Mouse (Mus musculus) liver, embryonic 16.5 days (tissue): ENCODE data around the gene Dffb. TPM values are rescaled to one million over a fixed set of nuclear protein-coding genes. Genes with fewer than 3 reads are reported as not detected.

Source experiments
- ATAC-seq: fragments of 200-750 bp; cut with Nextera tagmentation; 2 replicates; pipeline ENCODE4 v1.8.0; 2017; ENCODE audit warnings: low read depth, mild to moderate bottlenecking, moderate number of reproducible peaks, moderate library complexity
- H3K27ac ChIP-seq: fragments of 300-500 bp; sonication (generic); 2 replicates; pipeline ENCODE4 v1.5.1; 2014; ENCODE audit warnings: mild to moderate bottlenecking, low read length
- H3K27me3 ChIP-seq: fragments of 300-500 bp; sonication (generic); 2 replicates; pipeline ENCODE4 v1.6.1; 2014; ENCODE audit warnings: low read depth, low read length, mixed read lengths; ENCODE audit not compliant: control insufficient read depth, insufficient read depth
- H3K36me3 ChIP-seq: fragments of 300-500 bp; sonication (generic); 2 replicates; pipeline ENCODE4 v1.6.1; 2014; ENCODE audit warnings: mild to moderate bottlenecking; ENCODE audit not compliant: control insufficient read depth, insufficient read depth
- H3K4me1 ChIP-seq: fragments of 300-500 bp; sonication (generic); 2 replicates; pipeline ENCODE4 v1.6.1; 2014; ENCODE audit warnings: low read depth, low read length, mixed read lengths; ENCODE audit not compliant: control insufficient read depth
- H3K4me2 ChIP-seq: fragments of 300-500 bp; sonication (generic); 2 replicates; pipeline ENCODE4 v1.6.1; 2014; ENCODE audit warnings: low read depth, low read length, mixed read lengths
- H3K4me3 ChIP-seq: fragments of 300-500 bp; sonication (generic); 2 replicates; pipeline ENCODE4 v1.5.1; 2014; ENCODE audit warnings: low read depth, mild to moderate bottlenecking, low read length
- H3K9ac ChIP-seq: fragments of 300-500 bp; sonication (generic); 2 replicates; pipeline ENCODE4 v1.6.1; 2014; ENCODE audit warnings: low read depth, low read length
- H3K9me3 ChIP-seq: fragments of 300-500 bp; sonication (generic); replicated peaks from 2 replicates; pipeline ENCODE4 v1.6.1; 2016; ENCODE audit warnings: low read length; ENCODE audit not compliant: control insufficient read depth
- WGBS: fragments of 180-500 bp; shearing (Covaris S2); extraction: QIAGEN DNeasy Blood & Tissue Kit; methylation state at CpG from one replicate; pipeline ENCODE4 v1.1.7; 2014; ENCODE audit not compliant: insufficient replicate concordance; 5-methylcytosine and 5-hydroxymethylcytosine counted together
- polyA plus RNA-seq: library from polyadenylated mRNA; unstranded; fragments of >200 nt; fragmentation: Nextera tagmentation; extraction: Ambion mirVana; gene quantifications from 2 replicates; pipeline ENCODE4 v1.2.1, GENCODE M21; 2015

Gene Dffb
- polyA plus RNA-seq, 1 experiment from 2014 or later: 6.7 TPM

DNA sequence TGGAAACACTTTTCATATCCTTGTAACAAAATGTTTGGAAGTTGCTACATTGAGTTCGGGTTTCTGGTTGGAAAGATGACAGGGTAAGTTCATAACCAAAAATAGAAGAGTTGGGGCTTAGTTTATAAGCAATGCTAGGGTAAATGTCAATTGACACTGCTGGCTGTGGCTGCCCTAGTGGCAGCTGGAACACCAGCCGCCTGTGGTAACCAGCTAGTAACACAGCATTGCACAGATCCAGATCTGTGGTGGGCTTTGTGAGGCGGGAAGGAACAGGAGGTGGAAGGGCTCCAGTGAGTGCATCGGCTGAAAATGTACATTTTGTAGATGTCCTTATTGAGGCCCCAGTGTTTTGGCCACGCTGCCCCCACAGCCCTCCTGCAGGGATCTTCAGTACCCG is 842 bp upstream of the Dffb start:
- no peaks in the 10 kb centered on the region for H3K9me3 ChIP-seq
- peak overlapping the region; percentile 89 for H3K4me3 ChIP-seq
- no peak overlapping the region for H3K27ac ChIP-seq
- peak overlapping the region; percentile 98 for H3K4me2 ChIP-seq
- ATAC-seq: no peak
- peak overlapping the region; percentile 88 for H3K9ac ChIP-seq
- H3K36me3 ChIP-seq: no peaks in the 10 kb centered on the region; the same call in none of the 2 replicates
- H3K4me1 ChIP-seq: peaks cover 28% of the 10 kb centered on the region
- 28% methylated on average over 6 of the region's 6 CpGs for WGBS
- no peaks in the 10 kb centered on the region for H3K27me3 ChIP-seq

DNA sequence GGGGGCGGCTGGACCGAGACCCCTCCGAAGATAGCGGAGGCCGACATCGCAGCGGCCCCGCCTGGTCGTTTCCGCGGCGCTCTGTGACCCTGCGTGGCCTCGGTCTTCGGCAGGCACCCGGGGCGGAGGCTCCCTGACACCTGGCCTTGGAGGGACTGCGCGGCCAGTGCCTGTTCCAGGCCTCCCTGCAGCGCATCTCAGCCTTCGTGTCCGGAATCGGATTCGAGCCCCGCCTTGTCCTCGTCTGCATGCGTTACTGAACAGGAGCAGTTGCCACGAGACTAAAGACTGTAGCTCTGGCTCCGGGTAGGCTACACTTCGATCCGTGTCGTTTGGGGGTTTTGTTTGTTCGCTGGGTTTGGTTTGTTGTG is 351 bp upstream of the Dffb start:
- under 1% methylated on average over 33 of the region's 33 CpGs for WGBS
- H3K9ac ChIP-seq: peak overlapping the region; percentile 88
- H3K9me3 ChIP-seq: no peaks in the 10 kb centered on the region
- peak overlapping the region; percentile 49 for H3K27ac ChIP-seq
- ATAC-seq: peak; percentile 68
- no peaks in the 10 kb centered on the region; the same call in none of the 2 replicates for H3K36me3 ChIP-seq
- no peaks in the 10 kb centered on the region for H3K27me3 ChIP-seq
- H3K4me3 ChIP-seq: peak overlapping the region; percentile 89
- H3K4me1 ChIP-seq: peaks cover 28% of the 10 kb centered on the region
- H3K4me2 ChIP-seq: peak overlapping the region; percentile 98

DNA sequence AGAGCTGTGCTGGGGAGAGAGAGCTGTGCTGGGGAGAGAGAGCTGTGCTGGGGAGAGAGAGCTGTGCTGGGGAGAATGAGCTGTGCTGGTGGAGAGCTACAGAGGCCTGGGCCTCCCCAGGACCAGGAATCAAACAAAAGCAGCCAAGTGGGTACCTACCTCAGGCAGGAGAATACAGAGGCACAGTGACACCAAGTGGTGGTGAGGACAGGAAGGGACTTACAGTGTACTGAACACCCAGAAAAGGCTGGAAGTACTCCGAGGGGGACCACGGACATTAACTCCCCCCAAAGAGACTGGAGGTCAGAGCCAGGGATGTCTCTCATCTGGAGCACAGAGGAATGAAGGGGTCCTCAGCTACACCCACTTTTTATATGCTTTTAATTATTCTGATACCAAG is 6.9 kb downstream of the Dffb start:
- ATAC-seq: no peak
- Histone ChIP-seq H3K4me2 (no peak overlapping the region), H3K4me1 (no peaks in the 10 kb centered on the region), H3K9me3 (no peaks in the 10 kb centered on the region), H3K4me3 (no peak overlapping the region), H3K27me3 (no peaks in the 10 kb centered on the region), H3K9ac (no peak overlapping the region), H3K36me3 (peaks cover 8% of the 10 kb centered on the region), H3K27ac (no peak overlapping the region)
- WGBS: 76% methylated on average over 2 of the region's 2 CpGs

DNA sequence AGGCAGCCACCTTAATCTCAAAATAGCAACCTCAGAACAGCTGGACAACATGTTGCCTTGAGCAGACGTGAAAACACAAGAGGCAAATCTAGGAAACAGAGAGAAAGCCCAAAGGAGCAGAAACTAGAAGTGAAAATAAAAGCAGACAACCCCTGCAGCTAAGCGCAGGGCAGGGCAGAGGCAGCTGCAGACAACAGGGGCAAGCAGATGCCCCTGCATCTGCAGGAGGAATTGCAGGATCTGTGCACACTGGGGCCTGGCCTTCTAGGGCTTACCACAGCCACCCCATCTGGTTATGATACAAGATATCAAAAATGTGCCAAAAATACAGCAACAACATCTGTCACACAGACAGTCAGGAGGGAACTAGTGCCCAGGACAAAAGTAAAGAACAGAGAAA is 7.4 kb downstream of the Dffb start:
- no peaks in the 10 kb centered on the region for H3K27me3 ChIP-seq
- peaks cover 8% of the 10 kb centered on the region for H3K36me3 ChIP-seq
- no peak overlapping the region for H3K4me2 ChIP-seq
- no peak for ATAC-seq
- H3K27ac ChIP-seq: no peak overlapping the region
- H3K9ac ChIP-seq: no peak overlapping the region
- no peak overlapping the region for H3K4me3 ChIP-seq
- H3K9me3 ChIP-seq: no peaks in the 10 kb centered on the region
- no peaks in the 10 kb centered on the region for H3K4me1 ChIP-seq
- WGBS: 68% methylated on average over 2 of the region's 2 CpGs

DNA sequence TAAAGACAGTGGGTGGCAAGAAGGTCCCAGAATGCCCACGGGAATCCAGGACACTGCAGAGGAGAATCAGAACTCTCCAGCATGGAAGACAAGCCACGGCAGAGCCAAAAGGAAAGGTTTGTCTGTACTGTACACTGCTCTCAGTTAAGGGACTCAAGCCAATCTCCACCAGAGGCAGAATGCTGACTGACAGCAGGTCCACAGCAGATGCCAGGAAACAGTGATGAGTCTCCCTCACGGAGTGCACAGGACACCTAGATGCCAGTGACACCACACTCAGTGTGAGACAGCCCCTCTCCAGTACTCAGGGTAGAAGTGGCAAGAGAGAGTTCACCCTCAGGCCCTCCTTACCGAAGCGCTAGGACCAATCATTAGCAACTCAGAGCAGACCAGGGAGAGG is 8.3 kb downstream of the Dffb start:
- WGBS: 80% methylated on average over 5 of the region's 5 CpGs
- H3K27me3 ChIP-seq: no peaks in the 10 kb centered on the region
- no peak for ATAC-seq
- H3K9me3 ChIP-seq: no peaks in the 10 kb centered on the region
- H3K9ac ChIP-seq: no peak overlapping the region
- no peak overlapping the region for H3K4me3 ChIP-seq
- H3K27ac ChIP-seq: no peak overlapping the region
- no peaks in the 10 kb centered on the region for H3K4me1 ChIP-seq
- peaks cover 15% of the 10 kb centered on the region for H3K36me3 ChIP-seq
- H3K4me2 ChIP-seq: no peak overlapping the region

DNA sequence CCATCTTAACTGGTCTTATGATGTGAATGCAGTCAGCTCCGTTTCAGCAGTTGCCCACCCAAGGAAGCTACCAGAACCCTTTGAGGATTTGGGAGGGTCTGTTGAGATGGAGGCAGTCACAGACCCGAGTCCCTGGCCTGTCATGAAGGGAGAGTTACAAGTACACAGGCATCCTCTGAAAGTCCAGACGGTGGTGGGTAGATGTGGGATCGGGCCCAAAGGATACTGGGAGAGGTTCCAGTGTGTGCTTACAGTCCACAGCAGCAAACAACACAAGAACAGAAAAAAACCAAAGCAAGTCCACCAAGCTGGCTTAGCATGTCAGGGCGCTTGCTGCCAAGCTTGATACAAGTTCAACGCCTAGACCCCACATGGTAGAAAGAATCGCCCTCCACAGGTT is 12.3 kb downstream of the Dffb start:
- Histone ChIP-seq H3K9ac (no peak overlapping the region), H3K36me3 (peaks cover 21% of the 10 kb centered on the region), H3K4me2 (no peak overlapping the region), H3K27ac (no peak overlapping the region), H3K9me3 (no peaks in the 10 kb centered on the region), H3K4me3 (no peak overlapping the region), H3K27me3 (no peaks in the 10 kb centered on the region), H3K4me1 (peaks cover 7% of the 10 kb centered on the region)
- ATAC-seq: no peak
- WGBS: 71% methylated on average over 7 of the region's 7 CpGs

DNA sequence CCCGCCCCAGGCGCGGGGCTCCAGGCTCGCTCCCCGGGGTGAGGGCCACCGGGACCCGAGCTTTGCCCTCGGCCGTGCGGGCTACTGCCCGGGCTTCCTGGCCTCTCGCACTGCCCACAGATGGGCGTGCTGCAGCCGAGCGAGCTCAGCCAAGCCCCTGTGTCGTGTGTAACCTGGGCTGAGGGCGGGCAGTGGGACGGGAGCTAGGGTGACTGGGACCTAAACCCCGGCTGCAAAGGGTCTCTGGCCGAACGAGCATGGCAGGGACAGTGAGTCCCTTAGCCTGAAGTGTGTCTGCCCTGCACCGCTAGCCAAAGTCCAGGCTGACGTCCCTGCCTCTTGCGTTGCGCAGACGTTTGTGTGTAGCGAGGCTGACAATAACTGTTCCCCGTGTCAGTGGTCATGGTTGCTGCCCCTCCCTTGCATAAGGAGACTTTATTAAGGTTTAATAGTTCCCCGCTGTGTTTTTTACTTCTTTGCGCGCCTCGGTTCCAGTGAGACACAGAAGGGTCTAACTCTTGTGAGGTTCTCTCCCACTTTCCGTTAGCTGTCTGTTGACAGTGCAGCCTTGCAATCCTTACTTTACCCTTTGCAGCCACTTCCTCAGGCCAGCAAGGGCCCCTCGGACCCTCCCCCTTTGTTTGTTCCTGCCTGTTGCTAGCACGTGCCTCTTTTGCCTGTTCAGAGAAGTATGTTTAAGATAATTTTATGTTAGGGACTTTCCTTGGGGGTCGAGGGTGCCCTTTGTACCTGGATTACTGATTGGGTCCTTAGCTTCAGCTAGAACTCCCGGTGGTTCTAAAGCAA is 17.3 kb downstream of the Dffb start:
- peak overlapping the region; percentile 82 for H3K4me3 ChIP-seq
- H3K27me3 ChIP-seq: no peaks in the 10 kb centered on the region
- H3K9ac ChIP-seq: peak overlapping the region; percentile 90
- under 1% methylated on average over 37 of the region's 37 CpGs for WGBS
- H3K27ac ChIP-seq: peak overlapping the region; percentile 92
- no peaks in the 10 kb centered on the region for H3K9me3 ChIP-seq
- peaks cover 17% of the 10 kb centered on the region for H3K36me3 ChIP-seq
- peak overlapping the region; percentile 74 for H3K4me2 ChIP-seq
- ATAC-seq: no peak
- peaks cover 7% of the 10 kb centered on the region for H3K4me1 ChIP-seq

DNA sequence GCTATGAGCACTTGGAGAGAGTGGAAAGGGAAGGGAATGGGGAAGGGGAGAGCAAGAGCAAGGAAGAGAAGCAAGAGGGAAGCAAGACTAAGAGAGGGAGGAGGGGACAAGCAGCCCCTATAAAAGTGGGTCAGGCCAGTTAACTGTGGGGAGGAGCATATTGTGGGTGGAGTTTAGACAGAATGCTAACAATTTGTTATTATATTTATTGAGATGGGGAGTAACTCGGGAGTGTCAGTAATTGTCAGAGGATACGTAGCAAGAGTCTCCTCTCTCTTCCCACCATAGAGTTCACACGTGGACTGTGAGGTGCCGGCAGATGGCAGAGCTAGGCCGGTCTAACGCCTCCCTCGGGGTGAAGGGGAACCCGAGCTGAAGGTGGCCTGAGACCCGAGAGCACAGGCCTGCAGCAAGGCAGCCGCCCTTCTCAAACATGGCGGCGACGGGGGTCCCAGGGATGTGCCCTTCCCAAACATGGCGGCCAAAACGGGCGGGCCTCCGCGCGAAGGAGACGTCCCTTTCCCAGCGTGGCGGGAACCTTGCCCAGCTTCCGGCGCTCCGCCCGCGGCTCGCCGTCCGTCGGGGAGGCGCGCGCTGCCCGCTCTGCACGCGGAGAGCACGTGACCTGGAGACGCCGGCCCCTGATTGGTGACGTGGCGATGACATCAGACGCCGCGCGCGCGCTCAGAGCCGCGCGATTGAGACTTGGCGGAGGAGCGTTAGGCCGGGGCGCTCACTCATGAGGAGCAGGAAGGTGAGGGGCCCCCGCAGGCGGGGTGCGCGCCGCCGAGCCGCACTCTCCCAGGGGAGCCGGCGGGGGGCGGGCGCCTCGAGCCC is 18.1 kb downstream of the Dffb start, which contains the start of gene A430005L14Rik:
A430005L14Rik (plus strand) TSS at position 669 of the 837 bp plus-strand sequence.
- peak within 1 kb of the TSS; percentile 90 for H3K9ac ChIP-seq
- peak within 1 kb of the TSS; percentile 74 for H3K4me2 ChIP-seq
- peaks cover 7% of the 10 kb centered on the region for H3K4me1 ChIP-seq
- peaks cover 3% of the 10 kb centered on the region; the same call in 1 of the 2 replicates for H3K27me3 ChIP-seq
- peak within 1 kb of the TSS; percentile 92 for H3K27ac ChIP-seq
- H3K4me3 ChIP-seq: peak within 1 kb of the TSS; percentile 82
- H3K36me3 ChIP-seq: peaks cover 10% of the 10 kb centered on the region
- peak; percentile 95 for ATAC-seq
- WGBS: 2% methylated on average over 66 of the region's 67 CpGs
- H3K9me3 ChIP-seq: no peaks in the 10 kb centered on the region

DNA sequence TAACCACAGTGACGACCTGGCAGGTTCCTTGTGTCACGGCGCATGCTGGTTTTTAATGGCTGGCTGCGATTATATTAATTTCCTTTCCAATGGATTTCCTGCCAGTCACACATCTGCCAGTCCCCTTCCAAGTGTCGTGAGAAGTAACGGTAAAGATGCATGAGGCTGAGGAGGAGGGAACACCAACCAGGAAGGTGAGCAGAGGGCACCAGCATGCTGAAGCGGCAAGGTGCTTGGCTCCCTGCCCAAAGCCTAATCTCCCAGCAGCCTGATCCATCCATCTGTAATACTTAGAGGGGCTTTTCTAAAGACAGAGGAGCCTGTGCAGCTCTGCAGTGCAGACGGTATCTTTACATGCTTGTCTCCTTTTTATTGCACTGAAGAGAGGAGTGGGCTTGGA is 19.3 kb downstream of the Dffb start:
- Histone ChIP-seq H3K4me2 (no peak overlapping the region), H3K4me3 (no peak overlapping the region), H3K27me3 (peaks cover 5% of the 10 kb centered on the region; the same call in 1 of the 2 replicates), H3K9ac (no peak overlapping the region), H3K36me3 (peaks cover 4% of the 10 kb centered on the region), H3K4me1 (peaks cover 7% of the 10 kb centered on the region), H3K27ac (no peak overlapping the region), H3K9me3 (no peaks in the 10 kb centered on the region)
- WGBS: 73% methylated on average over 8 of the region's 8 CpGs
- ATAC-seq: no peak
